Mouse (Mus musculus) bone marrow macrophage, adult 2 months (primary cell): ENCODE data around the gene Ube2g2.

Source experiments
- CTCF ChIP-seq: IDR thresholded peaks from 2 replicates; pipeline ENCODE4 v1.5.1; 2012; ENCODE audit warnings: low read depth, mild to moderate bottlenecking, low read length, moderate library complexity
- POLR2A ChIP-seq: IDR thresholded peaks from 2 replicates; pipeline ENCODE4 v1.6.1; 2012; ENCODE audit warnings: mild to moderate bottlenecking, low read depth, low read length, borderline replicate concordance

DNA sequence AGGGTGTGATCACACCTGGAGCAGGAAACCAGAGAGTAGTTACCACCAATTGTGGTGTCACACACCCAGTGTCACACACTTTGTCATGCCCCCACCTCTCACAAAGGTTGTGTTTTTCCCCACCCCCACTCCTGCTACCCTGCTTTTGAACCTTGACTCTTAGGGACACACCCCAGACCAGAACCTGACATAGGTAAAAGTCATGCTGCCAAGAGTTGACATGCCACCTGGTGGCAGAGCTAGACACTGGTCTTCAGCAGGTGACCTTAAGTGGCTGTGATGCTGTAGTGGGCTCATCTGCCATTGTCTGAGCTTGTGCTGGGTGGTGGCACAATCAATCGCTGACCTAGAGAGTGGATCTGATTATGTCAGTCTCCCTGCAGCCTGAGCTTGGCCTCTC lies 7.9 kb downstream of the Ube2g2 start:
- TF ChIP-seq POLR2A (no peak), CTCF (no peak)
